Mouse (Mus musculus): ENCODE results near the gene Nsg2.

DNA sequence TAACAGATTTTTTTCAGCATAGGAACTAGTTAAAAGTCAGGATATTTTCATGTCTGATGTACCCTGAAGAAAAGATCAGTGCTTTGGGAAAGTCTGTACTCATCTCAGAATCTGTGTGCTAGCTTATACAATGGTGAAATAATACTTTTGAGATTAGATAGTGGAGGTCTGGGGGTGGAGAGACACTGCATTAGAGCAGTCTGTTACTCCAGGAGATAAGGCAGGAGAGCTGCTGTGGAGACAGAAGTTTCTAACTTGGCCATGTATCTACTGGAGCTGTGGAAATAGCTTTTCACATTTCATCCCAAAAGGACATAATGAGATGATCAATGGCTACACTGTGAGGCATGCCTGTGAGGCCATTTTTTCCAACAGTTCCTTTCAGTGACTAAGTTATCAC, 17.0 kb upstream of the Nsg2 start:
- TF ChIP-seq EP300 (IDR thresholded peaks at IDR 0.05; ENCODE audit: low read depth) (no peak), CTCF (IDR thresholded peaks at IDR 0.05; ENCODE audit: low read depth) (no peak)
